15 mouse cellular contexts compared by ENCODE assay signal in genomic region chr2:128418960-128419359, GRCm38 (mm10).
"Had no signal": no experiment of that assay in that cellular context is flagged by ENCODE, and none has a peak within 500 bp of the region (broad histone marks: within the 10 kb centered on the region; RNA-seq: fewer than 3 reads in every experiment).

No protein-coding gene starts in this region.

- H3K27ac ChIP-seq: liver, embryonic 14.5 days; midbrain, embryonic 13.5 days; midbrain, embryonic 15.5 days; neural tube, embryonic 13.5 days had no signal

- ATAC-seq: midbrain, embryonic 13.5 days; midbrain, embryonic 15.5 days had no signal

- H3K9me3 ChIP-seq: megakaryocyte, embryonic 14.5 days; midbrain, embryonic 13.5 days; midbrain, embryonic 15.5 days; neural tube, embryonic 13.5 days had no signal

- H3K4me3 ChIP-seq: megakaryocyte, embryonic 14.5 days; midbrain, embryonic 13.5 days; midbrain, embryonic 15.5 days; myocyte; neural tube, embryonic 13.5 days had no signal

- H3K36me3 ChIP-seq: midbrain, embryonic 13.5 days; midbrain, embryonic 15.5 days; neural tube, embryonic 13.5 days had no signal

- H3K4me2 ChIP-seq: lung, embryonic 14.5 days; midbrain, embryonic 11.5 days; midbrain, embryonic 13.5 days; midbrain, embryonic 15.5 days; neural tube, embryonic 13.5 days had no signal

- DNase-seq: lung, adult 18-20 months; lung, embryonic 14.5 days; lung, postnatal 10 days; lung, postnatal 4 days; right cerebral cortex, postnatal 14 days; thymus, adult 18-20 months; thymus, postnatal 14 days; thymus, postnatal 36 days had no signal

- H3K9ac ChIP-seq: liver, embryonic 14.5 days; lung, embryonic 14.5 days; midbrain, embryonic 13.5 days; midbrain, embryonic 15.5 days; neural tube, embryonic 13.5 days had no signal

- H3K4me1 ChIP-seq: midbrain, embryonic 15.5 days; neural tube, embryonic 13.5 days had no signal

- H3K27me3 ChIP-seq: megakaryocyte, embryonic 14.5 days; midbrain, embryonic 13.5 days; midbrain, embryonic 15.5 days had no signal
